Mouse (Mus musculus): Measurements from ENCODE around the gene Akp3.

- no peak for TF ChIP-seq CTCF (IDR thresholded peaks at IDR 0.05; ENCODE audit: control insufficient read depth, insufficient read depth, low read length)
- no peak for TF ChIP-seq POLR2A (IDR thresholded peaks at IDR 0.05; ENCODE audit: borderline replicate concordance, control insufficient read depth, low read depth, low read length)
Measured at GRCm38 (mm10) chr1:87155531-87156198, 30.9 kb downstream of the Akp3 start.
